Mouse (Mus musculus): ENCODE data around the gene Tekt1. TPM values are rescaled to one million over a fixed set of nuclear protein-coding genes. Genes with fewer than 3 reads are reported as not detected.

Gene Tekt1
- total and polyA plus RNA-seq, 3 experiments: 0.08 TPM; not detected in 2

- DNase-seq (ENCODE audit: extremely low read depth): no peak
- no peak overlapping the region for H3K4me3 ChIP-seq (replicated peaks in 1 of 3; ENCODE audit: low read depth in 2 of 3, low read length in 2 of 3, poor library complexity in 1 of 3)
- H3K9ac ChIP-seq (ENCODE audit: insufficient read depth, low read depth): no peak overlapping the region
- no peaks in the 10 kb centered on the region for H3K9me3 ChIP-seq (replicated peaks; ENCODE audit: low read length)
- H3K4me1 ChIP-seq (ENCODE audit: control insufficient read depth in 1 of 2, insufficient read depth in 2 of 2): peaks cover 0 to 10% of the 10 kb centered on the region in 2 experiments; a peak in 3 of 4 replicates
- TF ChIP-seq ETS1 (conservative IDR thresholded peaks at IDR 0.05; ENCODE audit: low read depth, low read length) (no peak), MAX (IDR thresholded peaks at IDR 0.05; ENCODE audit: low read length) (no peak), POLR2AphosphoS2 (IDR thresholded peaks at IDR 0.05; ENCODE audit: low read depth, low read length) (no peak), ZNF384 (IDR thresholded peaks at IDR 0.05; ENCODE audit: low read depth, low read length) (no peak), MAZ (IDR thresholded peaks at IDR 0.05; ENCODE audit: low read depth, low read length) (no peak), RCOR1 (conservative IDR thresholded peaks at IDR 0.05; ENCODE audit: low read depth, low read length) (no peak), NRF1 (IDR thresholded peaks at IDR 0.05; ENCODE audit: low read depth, low read length) (no peak), POLR2A (IDR thresholded peaks at IDR 0.05; ENCODE audit: low read depth, low read length) (no peak), EP300 (IDR thresholded peaks at IDR 0.05; ENCODE audit: low read length) (no peak), CHD1 (IDR thresholded peaks at IDR 0.05; ENCODE audit: low read depth, low read length) (no peak), E2F4 (IDR thresholded peaks at IDR 0.05; ENCODE audit: insufficient replicate concordance, low read depth, low read length) (no peak), CHD2 (IDR thresholded peaks at IDR 0.05; ENCODE audit: low read length) (no peak), IRF4 (IDR thresholded peaks at IDR 0.05; ENCODE audit: low read depth, low read length) (no peak), TCF12 (IDR thresholded peaks at IDR 0.05; ENCODE audit: low read depth, low read length) (no peak), USF1 (IDR thresholded peaks at IDR 0.05; ENCODE audit: low read depth, low read length) (no peak)
- H3K27me3 ChIP-seq (replicated peaks): no peaks in the 10 kb centered on the region
- dilution Hi-C loops (cut with MboI; ENCODE audit: extremely low pct_ligation_motif_present, extremely low pct_unique_long_range_greater_than_20kb, low sequenced_read_pairs): no loop called here
- no peaks in the 10 kb centered on the region for H3K79me2 ChIP-seq (replicated peaks; ENCODE audit: control insufficient read depth, extremely low read depth, insufficient read depth, poor library complexity, severe bottlenecking)
- H3K36me3 ChIP-seq (replicated peaks in 1 of 2; ENCODE audit: control insufficient read depth in 1 of 2, insufficient read depth in 1 of 2, low read length in 1 of 2): peaks cover 0 to 44% of the 10 kb centered on the region in 2 experiments
- in situ Hi-C loops (cut with MboI; ENCODE audit: low pct_ligation_motif_present, low pct_unique_long_range_greater_than_20kb, low sequenced_read_pairs): no loop called here
- H3K4me2 ChIP-seq (ENCODE audit: insufficient read depth, low read depth, poor library complexity, severe bottlenecking): no peak overlapping the region
- no peak overlapping the region for H3K27ac ChIP-seq (ENCODE audit: insufficient read depth, low read depth)
These were observed 53.3 kb downstream of the Tekt1 start for GRCm38 (mm10) chr11:72308982-72309381.

- Histone ChIP-seq H3K36me3 (replicated peaks in 1 of 2; ENCODE audit: control insufficient read depth in 1 of 2, insufficient read depth in 1 of 2, low read length in 1 of 2) (peaks cover 0 to 49% of the 10 kb centered on the region in 2 experiments), H3K9me3 (replicated peaks; ENCODE audit: low read length) (no peaks in the 10 kb centered on the region), H3K4me2 (ENCODE audit: insufficient read depth, low read depth, poor library complexity, severe bottlenecking) (no peak overlapping the region), H3K9ac (ENCODE audit: insufficient read depth, low read depth) (no peak overlapping the region), H3K4me1 (ENCODE audit: control insufficient read depth in 1 of 2, insufficient read depth in 2 of 2) (peaks cover 0 to 19% of the 10 kb centered on the region in 2 experiments; a peak in 3 of 4 replicates), H3K79me2 (replicated peaks; ENCODE audit: control insufficient read depth, extremely low read depth, insufficient read depth, poor library complexity, severe bottlenecking) (no peaks in the 10 kb centered on the region), H3K4me3 (replicated peaks in 1 of 3; ENCODE audit: low read depth in 2 of 3, low read length in 2 of 3, poor library complexity in 1 of 3) (no peak overlapping the region), H3K27ac (ENCODE audit: insufficient read depth, low read depth) (no peak overlapping the region), H3K27me3 (replicated peaks) (no peaks in the 10 kb centered on the region)
- in situ Hi-C loops (cut with MboI; ENCODE audit: low pct_ligation_motif_present, low pct_unique_long_range_greater_than_20kb, low sequenced_read_pairs): no loop called here
- no peak for DNase-seq (ENCODE audit: extremely low read depth)
- TF ChIP-seq MAX (IDR thresholded peaks at IDR 0.05; ENCODE audit: low read length) (no peak), PAX5 (IDR thresholded peaks at IDR 0.05; ENCODE audit: low read length) (no peak), E2F4 (IDR thresholded peaks at IDR 0.05; ENCODE audit: insufficient replicate concordance, low read depth, low read length) (no peak), CHD2 (IDR thresholded peaks at IDR 0.05; ENCODE audit: low read length) (no peak), ZKSCAN1 (IDR thresholded peaks at IDR 0.05; ENCODE audit: borderline replicate concordance, low read depth, low read length) (no peak), JUN (IDR thresholded peaks at IDR 0.05; ENCODE audit: insufficient read depth, low read depth, low read length) (no peak), POLR2A (IDR thresholded peaks at IDR 0.05; ENCODE audit: low read depth, low read length) (no peak), POLR2AphosphoS2 (IDR thresholded peaks at IDR 0.05; ENCODE audit: low read depth, low read length) (no peak), ETS1 (conservative IDR thresholded peaks at IDR 0.05; ENCODE audit: low read depth, low read length) (no peak)
- dilution Hi-C loops (cut with MboI; ENCODE audit: extremely low pct_ligation_motif_present, extremely low pct_unique_long_range_greater_than_20kb, low sequenced_read_pairs): no loop called here
These were observed 54.8 kb downstream of the Tekt1 start for GRCm38 (mm10) chr11:72307461-72307860.

All from CH12.LX (cell line).